Mouse (Mus musculus) adrenal gland, postnatal 14 days (tissue): ENCODE measurements at regions not wholly inside any gene's neighbourhood (a gene's known extent, or its start where the extent isn't known, plus 50 kb on each side); places are given as distances from the start of the nearest gene placed in this dataset.

Source experiments
- DNase-seq: peaks from one replicate; pipeline ENCODE4 v3.0.0; 2021; ENCODE audit warnings: mixed read lengths

GRCm38 (mm10) chr12:16189441-16189840 is 372.7 kb upstream of the Trib2 start:
- DNase-seq: peak; percentile 49

- DNase-seq: no peak
Measured at GRCm38 (mm10) chr12:16185976-16186515, 369.3 kb upstream of the Trib2 start.

GRCm38 (mm10) chr12:16185431-16185923 is 368.8 kb upstream of the Trib2 start:
- peak; percentile 27 for DNase-seq

GRCm38 (mm10) chr12:16183055-16183454 is 366.3 kb upstream of the Trib2 start:
- no peak for DNase-seq

GRCm38 (mm10) chr12:16181599-16181998 is 364.9 kb upstream of the Trib2 start:
- no peak for DNase-seq

GRCm38 (mm10) chr12:16179897-16180296 is 363.2 kb upstream of the Trib2 start:
- DNase-seq: no peak

- no peak for DNase-seq
Measured at GRCm38 (mm10) chr12:16176326-16176725, 359.6 kb upstream of the Trib2 start.

GRCm38 (mm10) chr12:16172176-16172575 is 355.5 kb upstream of the Trib2 start:
- no peak for DNase-seq

GRCm38 (mm10) chr12:16171636-16172035 is 354.9 kb upstream of the Trib2 start:
- no peak for DNase-seq

GRCm38 (mm10) chr12:16169781-16170535 is 353.2 kb upstream of the Trib2 start:
- no peak for DNase-seq

- no peak for DNase-seq
Measured at GRCm38 (mm10) chr12:16167793-16168343, 351.1 kb upstream of the Trib2 start.

GRCm38 (mm10) chr12:16165126-16165525 is 348.4 kb upstream of the Trib2 start:
- DNase-seq: no peak

- DNase-seq: peak; percentile 20
Measured at GRCm38 (mm10) chr12:16161947-16162346, 345.2 kb upstream of the Trib2 start.

GRCm38 (mm10) chr12:16157896-16158295 is 341.2 kb upstream of the Trib2 start:
- DNase-seq: peak; percentile 84

GRCm38 (mm10) chr12:16155791-16156558 is 339.3 kb upstream of the Trib2 start:
- DNase-seq: no peak

GRCm38 (mm10) chr12:16154256-16154655 is 337.5 kb upstream of the Trib2 start:
- no peak for DNase-seq

- DNase-seq: no peak
Measured at GRCm38 (mm10) chr12:16152108-16152507, 335.4 kb upstream of the Trib2 start.

GRCm38 (mm10) chr12:16151170-16151702 is 334.5 kb upstream of the Trib2 start:
- peak; percentile 12 for DNase-seq

- DNase-seq: no peak
Measured at GRCm38 (mm10) chr12:16146919-16147318, 330.2 kb upstream of the Trib2 start.

- DNase-seq: peak; percentile 29
Measured at GRCm38 (mm10) chr12:16145621-16146020, 328.9 kb upstream of the Trib2 start.

GRCm38 (mm10) chr12:16141193-16141592 is 324.5 kb upstream of the Trib2 start:
- no peak for DNase-seq

- no peak for DNase-seq
Measured at GRCm38 (mm10) chr12:16140511-16141110, 323.9 kb upstream of the Trib2 start.
